Mouse (Mus musculus) megakaryocyte, embryonic 14.5 days (primary cell): ENCODE results near the gene Dscam. TPM values are rescaled to one million over a fixed set of nuclear protein-coding genes. Genes with fewer than 3 reads are reported as not detected.

Source experiments
- H3K27me3 ChIP-seq: replicated peaks from 2 replicates; pipeline ENCODE3; 2012; ENCODE audit warnings: inconsistent platforms
- H3K36me3 ChIP-seq: replicated peaks from 2 replicates; pipeline ENCODE3; 2012; ENCODE audit warnings: low read length, inconsistent platforms, mixed read lengths
- H3K4me1 ChIP-seq: 2 replicates; pipeline ENCODE4 v1.6.1; 2012; ENCODE audit warnings: inconsistent platforms
- H3K4me3 ChIP-seq: replicated peaks from 2 replicates; pipeline ENCODE3; 2012; ENCODE audit warnings: moderate library complexity, mild to moderate bottlenecking, inconsistent platforms
- H3K9me3 ChIP-seq: 2 replicates; pipeline ENCODE4 v1.6.1; 2012; ENCODE audit warnings: inconsistent platforms
- FLI1 ChIP-seq: IDR thresholded peaks from 2 replicates; pipeline ENCODE4 v1.6.1; 2012; ENCODE audit warnings: low read length, inconsistent platforms, mixed read lengths
- GATA1 ChIP-seq: IDR thresholded peaks from 3 replicates; pipeline ENCODE4 v1.6.1; 2012; ENCODE audit warnings: mixed read lengths, low read length, inconsistent platforms, borderline replicate concordance
- polyA plus RNA-seq: library from polyadenylated mRNA; stranded (reverse); fragments of >175 nt; gene quantifications from 2 replicates; pipeline ENCODE4 v1.2.3, GENCODE M21; 2012; ENCODE audit warnings: low replicate concordance; ENCODE audit not compliant: insufficient read depth

The Dscam gene
- not detected in 2 replicates for polyA plus RNA-seq

DNA sequence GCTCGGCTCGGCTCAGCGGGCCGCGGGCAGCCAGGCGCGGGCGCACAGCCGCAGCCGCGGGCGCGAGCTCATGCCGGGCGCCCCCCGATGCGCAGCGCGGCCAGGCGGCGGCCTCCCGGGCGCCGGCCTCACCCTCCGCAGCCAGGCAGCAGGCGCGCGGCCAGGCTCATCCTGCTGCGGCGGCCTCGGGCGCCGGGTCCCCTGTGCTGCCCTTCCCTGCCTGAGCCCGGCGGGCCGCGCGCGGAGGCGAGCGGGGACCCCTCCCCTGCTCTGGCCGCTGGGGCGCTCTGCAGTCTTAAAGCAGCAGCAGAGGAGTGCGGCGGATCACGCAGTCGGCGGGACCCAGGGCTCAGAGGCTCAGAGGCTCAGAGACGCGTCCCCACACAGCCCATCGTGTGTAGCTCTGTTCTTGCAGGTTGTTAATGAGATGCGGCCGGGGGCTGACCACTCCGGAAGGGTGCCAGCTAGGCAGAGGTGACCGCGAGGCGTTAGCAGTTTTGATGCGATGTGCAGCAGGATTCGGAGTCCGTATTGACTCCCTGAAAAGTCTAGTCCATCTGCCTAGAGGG lies at the start of gene Dscam:
Dscam (minus strand) TSS at position 240 of the 569 bp plus-strand sequence.
- Histone ChIP-seq H3K36me3 (no peaks in the 10 kb centered on the region), H3K9me3 (peaks cover 4% of the 10 kb centered on the region; the same call in 1 of the 2 replicates), H3K4me3 (peak within 1 kb of the TSS; percentile 4), H3K27me3 (peaks cover 81% of the 10 kb centered on the region), H3K4me1 (peaks cover 12% of the 10 kb centered on the region)
- TF ChIP-seq GATA1 (no peak), FLI1 (no peak)

DNA sequence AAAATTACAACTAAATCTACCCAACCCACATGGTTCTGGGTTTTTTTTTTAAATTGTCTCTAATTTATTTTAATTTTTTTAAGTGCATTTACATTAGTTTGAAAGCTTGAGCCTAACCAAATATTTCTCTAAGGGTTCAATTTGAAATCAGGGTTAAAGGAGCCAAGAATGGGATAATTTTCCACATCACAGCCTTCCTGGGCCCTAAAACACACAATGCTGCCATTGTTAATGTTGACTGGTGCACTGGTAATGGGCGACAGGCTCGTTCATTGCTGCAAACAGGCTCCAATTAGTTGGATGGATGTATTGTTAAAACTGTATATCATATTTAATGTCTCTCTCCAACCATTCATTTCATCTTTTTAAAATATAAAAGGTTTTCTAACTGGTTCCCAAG lies 48.8 kb upstream of the Dscam start:
- H3K36me3 ChIP-seq: no peaks in the 10 kb centered on the region
- H3K4me3 ChIP-seq: no peak overlapping the region
- peaks cover 9% of the 10 kb centered on the region for H3K9me3 ChIP-seq
- no peak for TF ChIP-seq GATA1
- no peak for TF ChIP-seq FLI1
- peaks cover 5% of the 10 kb centered on the region for H3K27me3 ChIP-seq
- H3K4me1 ChIP-seq: peaks cover 18% of the 10 kb centered on the region

DNA sequence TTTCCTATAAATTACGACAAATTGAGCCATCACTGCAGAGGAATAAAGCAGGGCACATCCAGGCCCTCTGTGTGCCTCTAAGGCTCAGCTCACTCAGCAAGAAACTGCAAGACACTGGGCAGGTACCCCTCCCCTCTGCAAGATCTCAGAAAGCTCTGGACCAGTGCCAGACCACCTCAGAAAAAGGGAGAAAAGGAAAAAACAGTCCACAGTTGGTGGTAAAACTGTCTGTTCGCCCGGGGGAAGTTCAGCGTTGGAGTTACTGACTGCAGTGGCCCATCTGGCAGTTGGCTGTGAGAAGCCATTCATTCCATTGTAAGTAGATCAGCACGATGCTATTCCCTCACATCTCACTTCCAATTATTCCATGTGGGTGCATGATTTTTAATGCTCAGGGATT lies 39.4 kb upstream of the Dscam start:
- Histone ChIP-seq H3K36me3 (no peaks in the 10 kb centered on the region), H3K9me3 (peaks cover 26% of the 10 kb centered on the region)
- TF ChIP-seq FLI1: no peak

DNA sequence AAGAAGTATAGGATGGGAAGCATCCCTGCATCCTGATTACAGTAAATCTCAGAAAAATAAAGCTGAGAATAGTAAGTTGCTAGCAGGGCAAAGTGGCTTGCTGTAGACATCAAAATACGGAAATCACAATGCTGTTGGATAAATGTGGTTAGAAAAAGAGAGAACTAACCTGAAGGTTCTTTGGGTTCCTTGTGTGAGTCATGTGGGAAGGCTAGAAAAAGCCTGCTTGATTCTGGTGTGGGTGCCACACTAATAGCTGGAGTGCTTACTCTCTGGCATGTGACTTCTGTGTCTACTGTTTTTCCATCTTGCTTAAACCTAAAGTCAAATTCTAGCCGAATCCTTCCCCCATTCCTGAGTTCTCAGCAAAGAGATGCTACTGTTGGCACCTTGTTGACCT lies 37.7 kb upstream of the Dscam start:
- Histone ChIP-seq H3K9me3 (peaks cover 21% of the 10 kb centered on the region), H3K4me3 (no peak overlapping the region), H3K36me3 (no peaks in the 10 kb centered on the region), H3K4me1 (no peaks in the 10 kb centered on the region), H3K27me3 (no peaks in the 10 kb centered on the region)
- no peak for TF ChIP-seq FLI1
- no peak for TF ChIP-seq GATA1

More for the DNA sequence above, 39.4 kb upstream of the Dscam start:
- H3K4me1 ChIP-seq: no peaks in the 10 kb centered on the region
- H3K27me3 ChIP-seq: peaks cover 2% of the 10 kb centered on the region
- no peak overlapping the region for H3K4me3 ChIP-seq

DNA sequence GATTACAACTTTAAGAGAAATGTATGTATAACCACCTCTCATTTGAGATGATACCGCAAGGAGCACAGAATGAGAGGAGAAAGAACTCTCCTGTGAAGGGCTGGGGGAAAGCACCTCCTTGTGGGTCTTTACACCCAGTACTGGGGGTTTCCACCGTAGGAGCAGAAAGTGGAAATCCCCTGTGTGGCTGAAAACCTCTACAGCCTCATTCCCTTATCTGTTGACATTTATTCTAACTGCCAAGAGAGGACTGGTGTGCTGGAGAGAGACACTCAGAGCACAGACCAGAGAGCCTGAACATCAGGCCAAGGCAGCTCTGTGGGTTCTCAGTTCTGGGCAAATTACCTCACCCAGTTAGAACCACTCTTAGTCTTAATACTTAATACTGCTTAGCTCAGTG lies 33.5 kb upstream of the Dscam start:
- no peaks in the 10 kb centered on the region for H3K36me3 ChIP-seq
- H3K27me3 ChIP-seq: no peaks in the 10 kb centered on the region
- no peak overlapping the region for H3K4me3 ChIP-seq
- peaks cover 4% of the 10 kb centered on the region; the same call in 1 of the 2 replicates for H3K9me3 ChIP-seq
- TF ChIP-seq FLI1 (no peak), GATA1 (no peak)
- H3K4me1 ChIP-seq: no peaks in the 10 kb centered on the region

DNA sequence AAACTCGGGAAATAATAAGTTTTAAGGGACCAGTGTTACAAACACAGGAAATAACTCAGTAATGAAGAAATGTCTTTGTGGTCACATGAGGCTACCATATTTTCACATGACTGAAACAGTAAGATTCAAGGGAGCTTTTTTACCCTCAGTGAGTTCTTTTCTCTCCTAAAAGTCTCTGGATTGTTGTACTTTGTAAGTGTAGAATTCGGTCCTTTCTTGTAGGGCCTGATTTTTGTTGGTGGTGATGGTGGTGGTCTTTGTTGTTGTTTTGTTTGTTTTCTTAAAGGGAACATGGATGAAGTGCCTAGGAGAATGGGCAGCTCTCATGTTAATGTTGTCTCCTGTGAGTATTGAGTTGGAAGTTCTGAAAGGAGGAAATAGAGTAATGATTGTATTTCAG lies 33.0 kb upstream of the Dscam start:
- Histone ChIP-seq H3K27me3 (no peaks in the 10 kb centered on the region), H3K4me1 (no peaks in the 10 kb centered on the region), H3K4me3 (no peak overlapping the region), H3K9me3 (peaks cover 4% of the 10 kb centered on the region; the same call in 1 of the 2 replicates), H3K36me3 (no peaks in the 10 kb centered on the region)
- TF ChIP-seq FLI1 (no peak), GATA1 (no peak)

DNA sequence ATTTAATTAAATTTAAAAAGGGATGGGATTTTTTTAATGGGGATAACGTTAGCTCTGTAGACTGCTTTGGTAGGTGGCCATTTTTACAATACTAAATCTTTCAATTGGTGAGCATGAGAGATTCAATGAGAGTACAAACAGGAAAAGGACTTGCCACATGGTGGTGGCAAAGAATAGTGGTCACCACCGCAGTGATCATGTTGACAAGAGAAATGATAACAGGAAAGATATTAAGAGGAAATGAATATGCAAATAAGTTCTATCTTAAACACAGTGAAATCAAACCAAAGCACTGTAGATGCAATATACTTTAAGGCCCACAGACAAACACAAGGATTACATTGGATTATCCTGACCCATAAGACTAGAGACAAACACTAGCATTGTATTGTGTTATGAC lies 24.1 kb upstream of the Dscam start:
- H3K4me3 ChIP-seq: no peak overlapping the region

DNA sequence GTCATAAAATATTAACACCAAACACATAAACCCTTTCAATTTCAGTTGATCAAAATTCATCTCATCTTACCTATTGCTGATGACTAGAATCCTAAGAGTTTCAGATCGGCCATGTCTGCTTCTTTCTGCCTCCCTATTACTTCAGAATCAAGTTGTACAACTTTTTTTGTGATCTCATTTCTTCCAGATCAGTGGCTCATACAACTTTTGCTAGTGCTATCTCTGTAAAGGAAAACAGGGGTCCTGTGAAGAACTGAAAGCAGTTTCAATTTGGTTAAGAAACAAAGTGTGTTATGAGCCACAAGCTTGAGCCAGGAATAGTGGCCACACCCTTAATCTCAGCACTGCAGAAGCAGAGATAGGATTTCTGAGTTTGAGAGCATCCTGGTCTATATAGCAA lies 23.6 kb upstream of the Dscam start:
- Histone ChIP-seq H3K9me3 (no peaks in the 10 kb centered on the region), H3K4me1 (no peaks in the 10 kb centered on the region), H3K4me3 (no peak overlapping the region), H3K36me3 (no peaks in the 10 kb centered on the region), H3K27me3 (peaks cover 10% of the 10 kb centered on the region)
- no peak for TF ChIP-seq FLI1
- TF ChIP-seq GATA1: no peak

More for the DNA sequence above, 24.1 kb upstream of the Dscam start:
- H3K27me3 ChIP-seq: peaks cover 10% of the 10 kb centered on the region
- no peaks in the 10 kb centered on the region for H3K4me1 ChIP-seq
- TF ChIP-seq GATA1: no peak
- no peaks in the 10 kb centered on the region for H3K9me3 ChIP-seq
- H3K36me3 ChIP-seq: no peaks in the 10 kb centered on the region

DNA sequence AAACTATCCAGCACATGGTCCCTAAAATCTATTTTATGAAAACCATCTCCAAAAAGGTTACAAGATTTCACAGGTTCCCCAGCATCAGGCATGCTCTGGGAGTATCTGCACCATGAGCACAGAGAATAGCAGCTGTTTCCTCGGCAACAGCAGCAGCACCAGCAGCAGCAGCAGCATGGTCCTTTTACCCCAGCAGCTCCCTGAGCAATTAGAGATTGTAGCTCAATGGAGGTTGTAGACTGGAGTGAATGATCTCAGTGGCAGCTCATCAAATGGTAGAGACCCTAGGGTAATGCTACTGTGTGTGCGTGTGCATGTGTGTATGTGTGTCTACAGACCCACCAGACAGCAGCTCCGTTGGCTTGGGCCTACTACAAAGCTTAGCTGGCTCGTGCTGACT lies 21.7 kb upstream of the Dscam start:
- Histone ChIP-seq H3K4me3 (no peak overlapping the region), H3K4me1 (no peaks in the 10 kb centered on the region), H3K9me3 (no peaks in the 10 kb centered on the region), H3K27me3 (peaks cover 10% of the 10 kb centered on the region), H3K36me3 (no peaks in the 10 kb centered on the region)
- TF ChIP-seq FLI1 (no peak), GATA1 (no peak)

DNA sequence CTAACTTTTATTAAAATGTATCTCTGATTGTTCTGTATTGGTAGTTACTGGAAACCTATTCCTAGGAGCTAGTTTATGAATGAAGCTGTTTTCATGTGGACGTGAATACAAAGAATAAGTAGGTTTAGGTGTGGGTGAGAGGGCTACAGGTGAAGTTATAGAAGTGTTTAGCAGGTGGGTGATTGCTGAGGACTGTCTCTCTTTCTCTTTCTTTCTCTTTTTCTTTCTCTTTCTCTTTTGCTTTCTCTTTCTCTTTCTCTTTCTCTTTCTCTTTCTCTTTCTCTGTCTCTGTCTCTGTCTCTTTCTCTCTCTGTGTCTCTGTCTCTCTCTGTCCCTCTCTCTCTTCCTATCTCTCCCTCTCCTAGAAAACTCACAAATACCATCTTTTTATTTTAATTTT lies 20.1 kb upstream of the Dscam start:
- Histone ChIP-seq H3K27me3 (peaks cover 2% of the 10 kb centered on the region), H3K36me3 (no peaks in the 10 kb centered on the region), H3K4me3 (no peak overlapping the region), H3K9me3 (no peaks in the 10 kb centered on the region), H3K4me1 (no peaks in the 10 kb centered on the region)
- TF ChIP-seq FLI1 (no peak), GATA1 (no peak)

DNA sequence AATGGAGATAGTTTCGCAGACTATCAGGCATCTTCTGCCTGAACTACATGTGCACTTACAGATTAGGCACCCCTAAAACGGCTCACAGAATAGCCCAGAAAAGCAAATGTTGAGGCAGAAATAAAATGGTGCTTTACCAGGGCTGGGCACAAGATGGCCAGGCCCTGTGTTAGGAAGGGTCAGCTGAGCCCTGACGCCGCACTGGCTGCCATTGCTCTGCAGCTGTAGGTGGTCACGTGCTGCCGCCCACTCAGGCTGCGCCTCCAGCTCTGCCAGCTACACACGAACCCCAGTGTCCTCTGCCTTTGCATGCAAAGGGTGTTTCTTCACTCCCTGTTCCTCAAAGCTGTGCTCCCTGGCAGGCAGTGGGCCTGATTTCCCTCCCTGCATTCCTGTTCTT lies 948 bp upstream of the Dscam start:
- Histone ChIP-seq H3K27me3 (peaks cover 74% of the 10 kb centered on the region), H3K4me3 (no peak overlapping the region), H3K9me3 (peaks cover 4% of the 10 kb centered on the region; the same call in 1 of the 2 replicates), H3K36me3 (no peaks in the 10 kb centered on the region), H3K4me1 (peaks cover 6% of the 10 kb centered on the region)
- no peak for TF ChIP-seq FLI1
- TF ChIP-seq GATA1: no peak
